Mouse (Mus musculus): ENCODE data around the gene Otulin.

DNA sequence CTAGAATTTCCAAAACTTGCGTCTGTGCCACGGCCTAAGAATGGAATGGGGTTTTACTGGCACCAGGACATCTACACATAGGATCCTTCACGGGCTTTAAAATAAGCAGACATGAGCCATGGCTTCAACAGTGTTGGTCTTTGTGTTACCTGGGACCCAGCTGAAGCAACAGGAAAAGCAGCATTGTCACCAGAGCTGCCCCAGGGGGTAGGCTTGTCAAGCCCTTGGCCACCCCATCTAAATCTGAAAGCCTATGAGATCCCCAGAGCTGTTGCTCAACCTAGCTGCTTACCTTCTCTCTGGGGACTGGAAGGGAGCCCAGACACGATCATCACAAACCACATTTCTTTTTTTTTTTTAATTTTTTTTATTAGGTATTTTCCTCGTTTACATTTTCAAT lies 132.4 kb downstream of the Otulin start:
- TF ChIP-seq POLR2A (IDR thresholded peaks at IDR 0.05; ENCODE audit: insufficient read length, low read depth) (no peak), SRF (IDR thresholded peaks at IDR 0.05; ENCODE audit: control insufficient read depth, insufficient read length, low read depth) (no peak), USF1 (IDR thresholded peaks at IDR 0.05; ENCODE audit: low read depth) (no peak), MYOD1 (IDR thresholded peaks at IDR 0.05; ENCODE audit: control insufficient read depth in 1 of 3, insufficient read length in 2 of 3, low read depth in 2 of 3) (no peak), CEBPB (IDR thresholded peaks at IDR 0.05; ENCODE audit: insufficient read depth, poor library complexity, severe bottlenecking) (no peak), E2F4 (IDR thresholded peaks at IDR 0.05; ENCODE audit: insufficient read depth) (no peak), MAX (IDR thresholded peaks at IDR 0.05; ENCODE audit: low read depth) (no peak)

Data from myocyte (in vitro differentiated cells).